Mouse (Mus musculus) monocyte, adult 2 months (primary cell): ENCODE data around the gene Gm28269.

Experiments
- DNase-seq, 2 experiments: peaks; one replicate each; pipeline ENCODE4 v3.0.0; 2022; ENCODE audit warnings: low spot score in 2 of 2, low read depth in 1 of 2

The Gm28269 gene

GRCm38 (mm10) chrX:21744997-21745396, at the start of gene Gm28269:
TSS of gene Gm28269 (minus strand) at chrX:21745097.
- DNase-seq, result no peak

- DNase-seq, result no peak
Observed at GRCm38 (mm10) chrX:21716885-21717284, 28.0 kb downstream of the Gm28269 start.

- no peak for DNase-seq
Observed at GRCm38 (mm10) chrX:21715293-21715692, 29.6 kb downstream of the Gm28269 start.

- DNase-seq, result no peak
Observed at GRCm38 (mm10) chrX:21714829-21715228, 30.1 kb downstream of the Gm28269 start, which contains the start of gene Slc6a14. TSS of gene Slc6a14 (plus strand) at chrX:21714896.

- no peak for DNase-seq
Observed at GRCm38 (mm10) chrX:21704470-21704869, 40.4 kb downstream of the Gm28269 start.

- no peak for DNase-seq
Observed at GRCm38 (mm10) chrX:21701646-21702045, 43.3 kb downstream of the Gm28269 start.

- no peak for DNase-seq
Observed at GRCm38 (mm10) chrX:21695687-21696086, 49.2 kb downstream of the Gm28269 start.

GRCm38 (mm10) chrX:21695220-21695619, 49.7 kb downstream of the Gm28269 start:
- no peak for DNase-seq
